Mouse (Mus musculus) forebrain, embryonic 16.5 days (tissue): ENCODE results near the gene 4931423N10Rik. TPM values are rescaled to one million over a fixed set of nuclear protein-coding genes. Genes with fewer than 3 reads are reported as not detected.

Experiments used
- ATAC-seq: fragments of 200-750 bp; cut with Nextera tagmentation; 2 replicates; pipeline ENCODE4 v1.8.0; 2017; ENCODE audit warnings: mild to moderate bottlenecking, moderate library complexity
- H3K27ac ChIP-seq: fragments of 300-500 bp; sonication (generic); 2 replicates; pipeline ENCODE4 v1.5.1; 2014; ENCODE audit warnings: low read length, control low read depth
- H3K27me3 ChIP-seq: fragments of 300-500 bp; sonication (generic); replicated peaks from 2 replicates; pipeline ENCODE4 v1.6.1; 2014; ENCODE audit warnings: low read length; ENCODE audit not compliant: control insufficient read depth, insufficient read depth
- H3K36me3 ChIP-seq: fragments of 300-500 bp; sonication (generic); 2 replicates; pipeline ENCODE4 v1.6.1; 2014; ENCODE audit not compliant: control insufficient read depth, insufficient read depth
- H3K4me1 ChIP-seq: fragments of 300-500 bp; sonication (generic); replicated peaks from 2 replicates; pipeline ENCODE4 v1.6.1; 2014; ENCODE audit warnings: low read length; ENCODE audit not compliant: control insufficient read depth, insufficient read depth
- H3K4me2 ChIP-seq: fragments of 300-500 bp; sonication (generic); 2 replicates; pipeline ENCODE4 v1.6.1; 2014; ENCODE audit warnings: mild to moderate bottlenecking, low read length, control low read depth
- H3K4me3 ChIP-seq: fragments of 300-500 bp; sonication (generic); replicated peaks from 2 replicates; pipeline ENCODE4 v1.5.1; 2014; ENCODE audit warnings: mild to moderate bottlenecking, low read length, control low read depth
- H3K9ac ChIP-seq: fragments of 300-500 bp; sonication (generic); replicated peaks from 2 replicates; pipeline ENCODE4 v1.6.1; 2014; ENCODE audit warnings: low read depth, low read length, control low read depth
- H3K9me3 ChIP-seq: fragments of 300-500 bp; sonication (generic); 2 replicates; pipeline ENCODE4 v1.6.1; 2016; ENCODE audit warnings: low read length; ENCODE audit not compliant: control insufficient read depth
- WGBS: fragments of 180-500 bp; shearing (Covaris S2); extraction: QIAGEN DNeasy Blood & Tissue Kit; methylation state at CpG from one replicate; pipeline ENCODE4 v1.1.7; 2014; 5-methylcytosine and 5-hydroxymethylcytosine counted together
- polyA plus RNA-seq: library from polyadenylated mRNA; unstranded; fragments of >200 nt; fragmentation: Nextera tagmentation; extraction: Ambion mirVana; gene quantifications from 2 replicates; pipeline ENCODE4 v1.2.1, GENCODE M21; 2015

4931423N10Rik gene
- 0.15 TPM in 1 of 2 replicates, not detected in the other for polyA plus RNA-seq

GRCm38 (mm10) chr2:23207070-23207526 lies at the start of gene 4931423N10Rik:
TSS of gene 4931423N10Rik (plus strand) at chr2:23207476.
- Histone ChIP-seq H3K9ac (no peak within 1 kb of the TSS), H3K27ac (no peak within 1 kb of the TSS), H3K27me3 (no peaks in the 10 kb centered on the region), H3K4me2 (no peak within 1 kb of the TSS), H3K36me3 (no peaks in the 10 kb centered on the region), H3K9me3 (no peaks in the 10 kb centered on the region), H3K4me3 (no peak within 1 kb of the TSS), H3K4me1 (no peaks in the 10 kb centered on the region)
- WGBS = 87% methylated on average over 15 of the region's 15 CpGs
- no peak for ATAC-seq

- Histone ChIP-seq H3K4me3 (no peak overlapping the region), H3K4me2 (no peak overlapping the region), H3K27me3 (no peaks in the 10 kb centered on the region), H3K36me3 (peaks cover 36% of the 10 kb centered on the region), H3K4me1 (no peaks in the 10 kb centered on the region), H3K27ac (no peak overlapping the region), H3K9me3 (no peaks in the 10 kb centered on the region), H3K9ac (no peak overlapping the region)
- no peak for ATAC-seq
- 88% methylated on average over 3 of the region's 3 CpGs for WGBS
Observed at GRCm38 (mm10) chr2:23172305-23172704, 35.0 kb upstream of the 4931423N10Rik start.

- Histone ChIP-seq H3K27me3 (no peaks in the 10 kb centered on the region), H3K4me2 (no peak overlapping the region), H3K9ac (no peak overlapping the region), H3K36me3 (peaks cover 34% of the 10 kb centered on the region), H3K4me1 (no peaks in the 10 kb centered on the region), H3K9me3 (no peaks in the 10 kb centered on the region), H3K4me3 (no peak overlapping the region), H3K27ac (no peak overlapping the region)
- no peak for ATAC-seq
- WGBS = 67% methylated on average over 1 of the region's 1 CpGs
Observed at GRCm38 (mm10) chr2:23194366-23194765, 12.9 kb upstream of the 4931423N10Rik start.

- Histone ChIP-seq H3K36me3 (peaks cover 12% of the 10 kb centered on the region; the same call in 1 of the 2 replicates), H3K27ac (no peak overlapping the region), H3K27me3 (no peaks in the 10 kb centered on the region), H3K4me1 (no peaks in the 10 kb centered on the region), H3K9ac (no peak overlapping the region), H3K4me3 (no peak overlapping the region), H3K4me2 (no peak overlapping the region), H3K9me3 (no peaks in the 10 kb centered on the region)
- no peak for ATAC-seq
- 95% methylated on average over 1 of the region's 1 CpGs for WGBS
Observed at GRCm38 (mm10) chr2:23201034-23201433, 6.2 kb upstream of the 4931423N10Rik start.

- no peak for ATAC-seq
- Histone ChIP-seq H3K4me2 (no peak overlapping the region), H3K27me3 (no peaks in the 10 kb centered on the region), H3K4me3 (no peak overlapping the region), H3K9me3 (no peaks in the 10 kb centered on the region), H3K9ac (no peak overlapping the region), H3K4me1 (no peaks in the 10 kb centered on the region), H3K27ac (no peak overlapping the region), H3K36me3 (peaks cover 8% of the 10 kb centered on the region; the same call in 1 of the 2 replicates)
- 67% methylated on average over 15 of the region's 15 CpGs for WGBS
Observed at GRCm38 (mm10) chr2:23202900-23203670, 4.2 kb upstream of the 4931423N10Rik start.

GRCm38 (mm10) chr2:23213661-23214060 lies 6.4 kb downstream of the 4931423N10Rik start:
- H3K4me3 ChIP-seq = no peak overlapping the region
- H3K36me3 ChIP-seq = no peaks in the 10 kb centered on the region
- ATAC-seq = no peak
- H3K9me3 ChIP-seq = no peaks in the 10 kb centered on the region
- H3K27ac ChIP-seq = no peak overlapping the region
- H3K4me2 ChIP-seq = no peak overlapping the region
- no peak overlapping the region for H3K9ac ChIP-seq
- WGBS = 77% methylated on average over 5 of the region's 5 CpGs
- no peaks in the 10 kb centered on the region for H3K4me1 ChIP-seq
- H3K27me3 ChIP-seq = no peaks in the 10 kb centered on the region

GRCm38 (mm10) chr2:23225199-23225598 lies 17.9 kb downstream of the 4931423N10Rik start:
- no peaks in the 10 kb centered on the region for H3K9me3 ChIP-seq
- ATAC-seq = no peak
- no peak overlapping the region for H3K4me3 ChIP-seq
- no peaks in the 10 kb centered on the region for H3K27me3 ChIP-seq
- no peak overlapping the region for H3K27ac ChIP-seq
- H3K4me1 ChIP-seq = no peaks in the 10 kb centered on the region
- no peak overlapping the region for H3K4me2 ChIP-seq
- WGBS = 73% methylated on average over 6 of the region's 7 CpGs
- no peaks in the 10 kb centered on the region for H3K36me3 ChIP-seq
- H3K9ac ChIP-seq = no peak overlapping the region

GRCm38 (mm10) chr2:23228463-23228862 lies 21.2 kb downstream of the 4931423N10Rik start:
- Histone ChIP-seq H3K9ac (no peak overlapping the region), H3K27ac (no peak overlapping the region), H3K27me3 (no peaks in the 10 kb centered on the region), H3K4me2 (no peak overlapping the region), H3K4me3 (no peak overlapping the region), H3K4me1 (no peaks in the 10 kb centered on the region), H3K9me3 (no peaks in the 10 kb centered on the region), H3K36me3 (no peaks in the 10 kb centered on the region)
- 47% methylated on average over 2 of the region's 2 CpGs for WGBS
- ATAC-seq = no peak

- 0% methylated on average over 29 of the region's 50 CpGs for WGBS
- peak; percentile 55 for ATAC-seq
- Histone ChIP-seq H3K4me3 (peak overlapping the region; percentile 49), H3K9ac (peak overlapping the region; percentile 45), H3K4me1 (no peaks in the 10 kb centered on the region), H3K27ac (no peak overlapping the region), H3K4me2 (peak overlapping the region; percentile 68), H3K9me3 (no peaks in the 10 kb centered on the region), H3K27me3 (no peaks in the 10 kb centered on the region), H3K36me3 (no peaks in the 10 kb centered on the region)
Observed at GRCm38 (mm10) chr2:23234065-23234773, 26.9 kb downstream of the 4931423N10Rik start.
